Mouse (Mus musculus) olfactory bulb, adult 2 months (tissue): ENCODE data around the gene Myh3.

ENCODE experiments used
- CTCF ChIP-seq: fragments of 200-500 bp; IDR thresholded peaks from 2 replicates; pipeline ENCODE4 v1.5.1; 2012; ENCODE audit warnings: low read depth, mild to moderate bottlenecking, low read length, moderate library complexity; ENCODE audit not compliant: insufficient read depth
- POLR2A ChIP-seq: fragments of 200-500 bp; IDR thresholded peaks from 2 replicates; pipeline ENCODE4 v1.6.1; 2012; ENCODE audit warnings: mild to moderate bottlenecking, low read depth, low read length, moderate library complexity; ENCODE audit not compliant: insufficient read depth

DNA sequence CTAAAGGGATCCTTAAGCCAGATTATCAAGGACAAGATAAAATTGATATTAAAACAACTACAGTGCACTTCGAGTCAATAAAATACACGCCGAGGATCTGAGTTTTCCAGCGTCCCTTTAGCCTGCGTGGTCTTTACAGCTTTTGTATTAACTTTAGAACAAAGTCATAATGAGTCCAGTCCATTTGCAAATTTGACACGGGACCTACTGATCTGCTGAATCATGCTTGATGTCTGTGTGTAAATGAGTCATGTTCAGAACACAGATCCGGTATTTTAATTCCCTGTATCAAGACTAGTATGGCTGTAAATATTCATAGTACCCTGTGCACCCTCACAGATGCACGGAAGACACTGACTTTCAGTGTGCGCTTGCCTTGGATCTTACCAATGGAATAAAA lies 41.2 kb upstream of the Myh3 start:
- TF ChIP-seq CTCF (no peak), POLR2A (no peak)
